Mouse (Mus musculus): ENCODE results near the gene Pp2d1. TPM values are rescaled to one million over a fixed set of nuclear protein-coding genes. Genes with fewer than 3 reads are reported as not detected.
"Not testable (repeated sequence)": the region's sequence is repeated elsewhere in the genome, so short reads cannot be mapped to it uniquely, and the experiment has no call there.

Pp2d1 gene
- not detected for total RNA-seq (2021)

- DNase-seq (ENCODE audit: extremely low spot score in 1 of 2, low spot score in 1 of 2), result not testable (repeated sequence)
Observed at GRCm38 (mm10) chr17:53539351-53539750, at the start of gene Pp2d1. Pp2d1 (minus strand) TSS chr17:53539451.

GRCm38 (mm10) chr17:53588097-53588855 is 49.0 kb upstream of the Pp2d1 start:
- DNase-seq (ENCODE audit: extremely low spot score in 1 of 2, low spot score in 1 of 2), result no peak

- peak in 1 of 2 experiments; percentile 52 for DNase-seq (ENCODE audit: extremely low spot score in 1 of 2, low spot score in 1 of 2)
Observed at GRCm38 (mm10) chr17:53587074-53587851, 48.0 kb upstream of the Pp2d1 start.

GRCm38 (mm10) chr17:53583846-53584579 is 44.8 kb upstream of the Pp2d1 start:
- DNase-seq (ENCODE audit: extremely low spot score in 1 of 2, low spot score in 1 of 2), result no peak

- no peak for DNase-seq (ENCODE audit: extremely low spot score in 1 of 2, low spot score in 1 of 2)
Observed at GRCm38 (mm10) chr17:53582805-53583204, 43.6 kb upstream of the Pp2d1 start.

GRCm38 (mm10) chr17:53582026-53582585 is 42.9 kb upstream of the Pp2d1 start:
- DNase-seq (ENCODE audit: extremely low spot score in 1 of 2, low spot score in 1 of 2), result no peak

GRCm38 (mm10) chr17:53580237-53580636 is 41.0 kb upstream of the Pp2d1 start:
- DNase-seq (ENCODE audit: extremely low spot score in 1 of 2, low spot score in 1 of 2), result no peak

- DNase-seq (ENCODE audit: extremely low spot score in 1 of 2, low spot score in 1 of 2), result no peak
Observed at GRCm38 (mm10) chr17:53579612-53580011, 40.4 kb upstream of the Pp2d1 start.

GRCm38 (mm10) chr17:53578776-53579175 is 39.5 kb upstream of the Pp2d1 start:
- no peak for DNase-seq (ENCODE audit: extremely low spot score in 1 of 2, low spot score in 1 of 2)

GRCm38 (mm10) chr17:53578249-53578648 is 39.0 kb upstream of the Pp2d1 start:
- no peak for DNase-seq (ENCODE audit: extremely low spot score in 1 of 2, low spot score in 1 of 2)

- DNase-seq (ENCODE audit: extremely low spot score in 1 of 2, low spot score in 1 of 2), result no peak
Observed at GRCm38 (mm10) chr17:53577754-53578153, 38.5 kb upstream of the Pp2d1 start.

GRCm38 (mm10) chr17:53577151-53577550 is 37.9 kb upstream of the Pp2d1 start:
- no peak for DNase-seq (ENCODE audit: extremely low spot score in 1 of 2, low spot score in 1 of 2)

GRCm38 (mm10) chr17:53573019-53573556 is 33.8 kb upstream of the Pp2d1 start:
- DNase-seq (ENCODE audit: extremely low spot score in 1 of 2, low spot score in 1 of 2), result no peak

GRCm38 (mm10) chr17:53570932-53571331 is 31.7 kb upstream of the Pp2d1 start:
- DNase-seq (ENCODE audit: extremely low spot score in 1 of 2, low spot score in 1 of 2), result not testable (repeated sequence)

- no peak for DNase-seq (ENCODE audit: extremely low spot score in 1 of 2, low spot score in 1 of 2)
Observed at GRCm38 (mm10) chr17:53570361-53570875, 31.2 kb upstream of the Pp2d1 start.

GRCm38 (mm10) chr17:53569829-53570228 is 30.6 kb upstream of the Pp2d1 start:
- peak in 1 of 2 experiments; percentile 34 for DNase-seq (ENCODE audit: extremely low spot score in 1 of 2, low spot score in 1 of 2)

- no peak for DNase-seq (ENCODE audit: extremely low spot score in 1 of 2, low spot score in 1 of 2)
Observed at GRCm38 (mm10) chr17:53568734-53569386, 29.6 kb upstream of the Pp2d1 start.

GRCm38 (mm10) chr17:53568118-53568517 is 28.9 kb upstream of the Pp2d1 start:
- peak in 1 of 2 experiments; percentile 42 for DNase-seq (ENCODE audit: extremely low spot score in 1 of 2, low spot score in 1 of 2)

- DNase-seq (ENCODE audit: extremely low spot score in 1 of 2, low spot score in 1 of 2), result peak; percentile 26 to 34
Observed at GRCm38 (mm10) chr17:53567346-53568101, 28.3 kb upstream of the Pp2d1 start.

Data from layer of hippocampus, postnatal 25 days (tissue).